Comparison of ENCODE assay signal across 8 mouse cellular contexts in genomic region chr14:57910501-57911068, GRCm38 (mm10). TPM values are rescaled to one million over a fixed set of nuclear protein-coding genes. Genes with fewer than 3 reads are reported as not detected.
A peak's percentile ranks its signal among the peaks of the same experiment; 100 is the strongest.
DNase-seq lines count a peak whose midpoint lies in the region; ATAC-seq lines count a peak whose summit lies in the region.

No protein-coding gene starts in this region.

- peak overlapping the region; percentile 71 for H3K4me2 ChIP-seq in heart, embryonic 12.5 days
- H3K4me2 ChIP-seq in kidney, embryonic 16.5 days (replicated peaks; ENCODE audit: low read depth, low read length), result peak overlapping the region; percentile 60
- H3K4me2 ChIP-seq in liver, embryonic 12.5 days, result peak overlapping the region; percentile 68

- H3K27ac ChIP-seq in heart, embryonic 12.5 days (ENCODE audit: poor library complexity, severe bottlenecking), result no peak overlapping the region
- H3K27ac ChIP-seq in kidney, embryonic 16.5 days (ENCODE audit: low read length), result no peak overlapping the region
- H3K27ac ChIP-seq in liver, embryonic 12.5 days, result peak overlapping the region; percentile 47; the same call in 1 of the 2 replicates

- peak; percentile 86 for ATAC-seq in heart, embryonic 12.5 days (ENCODE audit: insufficient number of reproducible peaks, low FRiP score)
- ATAC-seq in kidney, embryonic 16.5 days (ENCODE audit: low FRiP score, low TSS enrichment), result peak; percentile 96
- peak; percentile 93 for ATAC-seq in liver, embryonic 12.5 days

- peak overlapping the region; percentile 49 for H3K4me3 ChIP-seq in erythroblast, embryonic 14.5 days (replicated peaks)
- peak overlapping the region; percentile 36 for H3K4me3 ChIP-seq in heart, embryonic 12.5 days
- H3K4me3 ChIP-seq in kidney, embryonic 16.5 days (ENCODE audit: low read length), result peak overlapping the region; percentile 39
- peak overlapping the region; percentile 43 for H3K4me3 ChIP-seq in liver, embryonic 12.5 days

- H3K27me3 ChIP-seq in erythroblast, embryonic 14.5 days (ENCODE audit: control insufficient read depth), result no peaks in the 10 kb centered on the region
- no peaks in the 10 kb centered on the region for H3K27me3 ChIP-seq in heart, embryonic 12.5 days (replicated peaks)
- H3K27me3 ChIP-seq in kidney, embryonic 16.5 days (ENCODE audit: insufficient read depth, low read length), result no peaks in the 10 kb centered on the region
- no peaks in the 10 kb centered on the region for H3K27me3 ChIP-seq in liver, embryonic 12.5 days (replicated peaks)
- H3K27me3 ChIP-seq in splenic B cell, adult 2 months (ENCODE audit: control insufficient read depth, insufficient read depth, low read length, poor library complexity, severe bottlenecking), result no peaks in the 10 kb centered on the region

- H3K4me1 ChIP-seq in erythroblast, embryonic 14.5 days (ENCODE audit: control insufficient read depth), result peaks cover 19% of the 10 kb centered on the region
- H3K4me1 ChIP-seq in heart, embryonic 12.5 days (replicated peaks), result no peaks in the 10 kb centered on the region
- H3K4me1 ChIP-seq in kidney, embryonic 16.5 days (ENCODE audit: insufficient read depth, low read length), result no peaks in the 10 kb centered on the region
- peaks cover 29% of the 10 kb centered on the region for H3K4me1 ChIP-seq in liver, embryonic 12.5 days

- no peaks in the 10 kb centered on the region for H3K36me3 ChIP-seq in erythroblast, embryonic 14.5 days (ENCODE audit: control insufficient read depth)
- H3K36me3 ChIP-seq in heart, embryonic 12.5 days, result peaks cover 9% of the 10 kb centered on the region
- H3K36me3 ChIP-seq in kidney, embryonic 16.5 days (ENCODE audit: insufficient read depth, low read length), result 0 out of 2 replicates have a peak, but pooled peaks cover under 1% of the 10 kb centered on the region
- H3K36me3 ChIP-seq in liver, embryonic 12.5 days, result peaks cover 9% of the 10 kb centered on the region
- peaks cover 2% of the 10 kb centered on the region; the same call in 1 of the 2 replicates for H3K36me3 ChIP-seq in splenic B cell, adult 2 months (ENCODE audit: control insufficient read depth, insufficient read depth, low read length, poor library complexity, severe bottlenecking)

- 19% methylated on average over 26 of the region's 26 CpGs for WGBS in heart, embryonic 12.5 days
- 20% methylated on average over 26 of the region's 26 CpGs for WGBS in kidney, embryonic 16.5 days
- 18% methylated on average over 26 of the region's 26 CpGs for WGBS in liver, embryonic 12.5 days (ENCODE audit: insufficient replicate concordance)

- no peaks in the 10 kb centered on the region for H3K9me3 ChIP-seq in erythroblast, embryonic 14.5 days (ENCODE audit: control insufficient read depth, low read length)
- no peaks in the 10 kb centered on the region for H3K9me3 ChIP-seq in heart, embryonic 12.5 days (replicated peaks)
- no peaks in the 10 kb centered on the region for H3K9me3 ChIP-seq in kidney, embryonic 16.5 days (ENCODE audit: low read length)
- H3K9me3 ChIP-seq in liver, embryonic 12.5 days (replicated peaks), result no peaks in the 10 kb centered on the region

- DNase-seq in CD4-positive, CD25-positive, alpha-beta regulatory T cell, adult 2 months (ENCODE audit: low read depth, low spot score), result peak; percentile 94
- DNase-seq in brain, embryonic 18.5 days (ENCODE audit: low read depth, low spot score), result peak; percentile 68
- DNase-seq in naive thymus-derived CD4-positive, alpha-beta T cell, adult 2 months (ENCODE audit: low read depth), result peak; percentile 93
- peak; percentile 93 for DNase-seq in splenic B cell, adult 2 months (ENCODE audit: low read depth, low spot score)

- peak overlapping the region; percentile 61 for H3K9ac ChIP-seq in heart, embryonic 12.5 days
- H3K9ac ChIP-seq in kidney, embryonic 16.5 days (replicated peaks; ENCODE audit: low read length), result peak overlapping the region; percentile 66
- peak overlapping the region; percentile 63 for H3K9ac ChIP-seq in liver, embryonic 12.5 days

RNA-seq across cellular contexts. Expression of gene Zdhhc20, which starts 20.5 kb away (rescaled TPM):
- 0.01 TPM in 1 of 2 replicates, not detected in the other for polyA plus RNA-seq in erythroblast, embryonic 14.5 days (2012)
- polyA plus RNA-seq in heart, embryonic 12.5 days (2016; fragmentation: Nextera tagmentation; extraction: Ambion mirVana), result 47.3 and 48.6 TPM in 2 replicates
- polyA plus RNA-seq in kidney, embryonic 16.5 days (2015; fragmentation: Nextera tagmentation; extraction: Ambion mirVana), result 64.9 and 67.9 TPM in 2 replicates
- polyA plus RNA-seq in liver, embryonic 12.5 days (2016; fragmentation: Nextera tagmentation; extraction: Ambion mirVana), result 17.5 and 18.4 TPM in 2 replicates

Comparison
In these comparisons a context has a peak if more than half of its experiments do, and no peak if none do; other contexts are left out.
1. RNA of gene Zdhhc20, which starts 20.5 kb away (polyA plus RNA-seq): 64.9 to 67.9 TPM in kidney, embryonic 16.5 days, 47.3 to 48.6 TPM in heart, embryonic 12.5 days and 17.5 to 18.4 TPM in liver, embryonic 12.5 days; 0.01 TPM in erythroblast, embryonic 14.5 days; every median in the first group is over 10 times any median in the second.
2. Peak in every context shown above with its lines, with median percentiles within 50 percentile points of each other: DNase-seq, H3K4me3 ChIP-seq, ATAC-seq, H3K4me2 ChIP-seq and H3K9ac ChIP-seq.